Mouse (Mus musculus): ENCODE data around the gene Hyal6.

Gene Hyal6

DNA sequence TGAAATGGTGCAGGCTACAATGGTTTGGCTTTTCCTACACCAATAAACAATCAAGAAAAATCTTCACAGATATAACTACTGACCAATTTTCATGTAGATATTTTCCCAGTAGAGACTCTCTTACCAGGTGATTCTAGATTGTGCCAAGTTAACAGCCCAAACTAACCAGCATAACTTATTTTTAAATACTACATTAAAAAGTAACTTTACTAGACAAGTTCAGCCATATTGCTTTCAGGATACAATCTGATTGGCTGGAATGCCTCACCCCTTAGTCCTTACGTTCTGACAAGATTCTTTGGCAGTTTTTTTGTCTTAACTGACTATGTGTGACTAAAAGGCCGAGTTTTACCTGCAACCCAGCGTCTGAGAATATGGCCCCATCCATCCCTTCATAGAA is at the start of gene Hyal6:
Gene Hyal6 (plus strand): TSS at position 301 of the 400 bp plus-strand sequence.
- DNase-seq = no peak

DNA sequence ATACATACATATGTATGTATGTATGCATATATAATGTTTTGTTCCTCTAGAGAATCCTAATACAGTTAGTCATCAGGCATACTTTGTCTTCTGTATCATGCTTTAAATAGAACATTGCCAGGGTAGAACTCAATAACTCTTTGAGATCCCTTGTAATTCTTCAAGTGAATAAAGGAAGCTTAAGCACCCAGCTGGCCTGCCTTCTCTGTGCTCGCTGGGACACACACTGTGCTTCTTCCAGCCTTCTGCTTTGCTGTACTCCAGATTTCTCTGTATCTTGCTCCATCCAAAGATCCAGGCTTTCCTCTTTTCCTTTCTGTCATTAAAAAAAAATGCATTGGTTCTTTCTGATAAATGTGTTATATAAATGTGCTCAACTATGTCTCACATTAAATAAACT is 45.2 kb upstream of the Hyal6 start:
- DNase-seq = no peak

DNA sequence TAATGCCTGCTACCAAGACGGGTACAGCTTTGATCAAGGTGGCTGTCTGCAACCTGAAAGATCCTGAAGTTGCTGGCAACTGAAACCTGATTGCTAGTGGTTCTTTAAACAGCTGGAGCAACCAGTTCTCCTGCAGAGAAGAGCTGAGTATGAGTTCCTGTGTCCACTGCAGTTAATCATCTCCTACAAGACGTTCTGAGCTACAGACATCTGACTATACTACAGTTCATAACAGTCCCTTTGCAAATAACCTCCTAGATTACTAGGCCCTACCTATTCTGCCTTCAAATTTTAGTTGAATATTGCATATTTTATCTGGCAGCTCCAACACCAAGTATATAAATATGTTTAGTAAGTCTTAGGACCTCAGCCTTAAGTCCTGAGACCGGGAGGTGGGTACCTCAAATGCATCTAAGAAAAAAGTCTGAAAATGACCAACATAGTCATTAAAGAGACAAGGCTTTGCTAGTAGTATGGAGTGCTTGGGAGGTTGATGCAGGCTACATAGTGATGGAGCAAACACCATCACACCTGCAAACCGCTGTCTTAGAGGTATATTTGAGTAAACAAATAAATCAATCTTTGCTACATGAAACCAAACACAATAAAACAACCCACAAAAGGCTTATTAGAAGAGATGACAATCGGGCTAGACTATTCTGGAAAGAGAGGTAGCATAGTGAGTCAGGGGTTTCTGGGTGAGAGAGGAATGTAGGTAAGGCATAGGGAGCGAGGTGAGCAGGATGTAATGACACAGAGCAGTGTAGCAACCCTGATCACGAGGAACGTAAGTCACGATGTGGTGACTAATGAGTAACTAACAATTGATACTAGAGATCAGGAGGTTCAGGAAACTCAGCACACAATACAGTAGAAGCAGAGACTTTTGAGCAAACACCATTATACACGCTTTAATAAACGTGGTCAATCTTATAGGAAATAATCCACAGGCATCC is 38.3 kb upstream of the Hyal6 start:
- peak in 1 of 2 experiments; percentile 5 for DNase-seq

DNA sequence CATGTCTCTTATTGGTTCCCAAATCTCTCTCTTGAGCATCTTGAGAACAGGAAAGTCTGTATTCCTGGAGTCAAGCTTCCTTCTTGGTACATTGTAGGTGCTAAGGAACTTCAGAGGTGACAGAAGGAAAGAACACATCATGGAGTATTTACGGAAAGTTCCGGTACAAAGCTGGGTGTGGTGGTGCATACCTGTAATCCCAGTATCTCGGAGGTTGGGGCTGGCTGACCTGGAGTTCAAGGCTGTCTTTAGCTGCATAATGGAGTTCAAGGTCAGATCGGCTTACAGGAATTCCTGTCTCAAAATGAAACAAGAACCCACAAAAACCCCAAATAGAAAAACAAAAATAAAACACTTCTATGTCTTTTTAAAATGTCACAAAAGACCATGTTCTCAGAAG is 36.9 kb upstream of the Hyal6 start:
- DNase-seq = no peak

DNA sequence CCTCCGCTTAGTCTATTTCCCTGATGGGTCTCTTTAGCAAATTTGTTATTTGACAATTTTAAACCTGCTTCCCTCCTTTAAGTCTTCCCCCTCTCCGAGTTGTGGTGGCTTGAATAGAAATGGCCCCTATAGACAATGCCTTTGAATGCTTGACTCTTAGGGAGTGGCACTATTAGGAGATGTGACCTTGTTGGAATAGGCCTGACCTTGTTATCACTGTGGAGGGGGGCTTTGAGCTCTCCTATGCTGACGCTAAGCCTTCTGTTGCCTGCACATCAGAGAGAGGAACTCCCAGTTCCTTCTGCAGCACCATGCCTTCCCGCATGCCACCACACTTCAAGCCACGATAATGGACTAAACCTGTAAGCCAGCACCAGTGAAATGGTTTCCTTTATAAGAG is 35.8 kb upstream of the Hyal6 start:
- DNase-seq = no peak

DNA sequence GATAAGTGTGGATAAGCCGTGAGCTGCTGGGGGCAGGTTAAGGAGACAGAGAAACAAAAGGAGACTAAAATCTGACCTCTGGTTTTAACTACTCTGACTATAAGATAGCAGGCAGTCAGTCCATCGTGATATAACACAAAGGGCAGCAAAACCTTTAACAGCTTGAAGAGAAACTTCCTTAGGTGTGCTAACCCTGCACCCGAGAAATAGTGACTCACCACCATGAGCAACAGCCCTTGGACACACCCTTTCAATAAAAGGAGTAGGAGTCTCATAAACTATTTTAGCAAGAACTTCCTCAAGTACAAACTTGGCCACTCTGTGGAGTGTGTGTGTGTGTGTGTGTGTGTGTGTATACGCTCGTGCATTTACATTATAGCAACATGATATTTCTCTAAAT is 26.0 kb upstream of the Hyal6 start:
- no peak for DNase-seq

DNA sequence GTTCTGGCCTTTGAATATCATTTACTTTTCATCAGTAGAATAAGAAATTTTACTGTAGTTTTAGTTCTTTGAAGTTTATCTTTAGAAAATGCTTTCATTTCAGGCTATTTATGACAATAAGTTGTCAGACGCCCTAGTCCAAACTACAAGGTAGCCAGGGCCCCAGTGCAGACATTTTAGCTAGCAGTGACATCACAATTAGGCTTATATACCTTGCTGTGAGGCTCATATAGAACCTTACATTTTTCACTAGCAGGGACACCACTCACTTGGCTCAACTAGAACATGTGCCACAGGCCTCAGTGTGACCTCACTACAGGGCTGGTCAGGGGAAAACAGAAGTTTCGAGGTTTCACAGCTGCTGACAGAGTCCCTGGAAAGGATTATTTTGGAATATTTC is 25.5 kb upstream of the Hyal6 start:
- DNase-seq = no peak

DNA sequence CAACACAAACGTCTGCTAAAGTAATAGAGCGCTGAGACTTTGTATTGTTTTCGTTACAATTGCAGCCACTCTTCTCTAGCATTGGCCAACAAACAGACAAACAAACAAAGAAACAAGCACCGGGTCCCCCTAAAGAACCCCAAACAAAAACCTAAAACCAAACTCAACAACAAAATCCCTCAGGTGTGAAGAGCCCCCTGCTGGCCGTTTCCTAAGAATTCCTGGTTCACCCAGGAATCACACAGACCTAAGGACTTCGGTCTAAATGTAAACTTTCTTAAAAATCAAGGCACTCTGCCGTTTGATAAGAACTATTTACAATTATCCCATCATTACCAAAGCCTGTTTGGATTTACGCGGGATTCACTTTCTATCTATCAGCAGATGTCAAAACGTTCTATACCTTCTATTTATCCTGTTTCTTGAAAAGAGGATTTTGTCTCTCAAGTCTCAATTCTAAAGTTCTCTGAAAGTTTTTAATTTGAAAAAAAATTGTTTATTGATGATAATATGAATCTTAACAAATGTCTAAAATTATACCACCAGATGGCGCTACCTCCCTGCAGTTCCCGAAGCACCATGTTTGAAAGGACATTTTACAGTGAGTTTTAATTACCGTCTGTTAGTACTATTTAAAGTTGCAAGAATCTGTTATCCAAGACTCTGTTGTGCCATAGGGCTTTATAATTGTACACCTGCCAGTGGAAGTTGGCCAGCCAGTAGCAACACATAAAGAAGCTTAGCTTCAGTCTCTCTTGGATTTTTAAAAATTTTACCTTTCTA is 11.5 kb upstream of the Hyal6 start:
- DNase-seq = peak; percentile 41 to 77

DNA sequence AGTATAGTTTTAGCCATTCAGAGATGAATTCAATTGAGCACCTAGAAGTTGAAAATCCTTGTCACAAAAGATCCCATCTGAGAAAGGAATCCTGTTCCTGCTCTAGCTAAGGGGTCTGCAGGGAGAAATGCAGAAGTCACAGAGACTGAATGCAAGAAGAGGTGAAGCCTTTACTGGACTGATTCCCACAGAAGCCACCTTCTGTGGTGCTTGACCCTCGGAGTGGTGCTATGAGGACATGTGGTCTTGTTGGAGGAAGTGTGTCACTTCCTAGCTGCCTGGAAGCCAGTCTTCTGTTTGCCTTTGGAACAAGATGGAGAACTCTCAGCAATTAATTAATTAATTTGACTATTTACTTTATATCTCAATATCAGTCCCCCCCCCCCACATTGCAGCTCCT is 4.9 kb upstream of the Hyal6 start:
- DNase-seq = no peak

DNA sequence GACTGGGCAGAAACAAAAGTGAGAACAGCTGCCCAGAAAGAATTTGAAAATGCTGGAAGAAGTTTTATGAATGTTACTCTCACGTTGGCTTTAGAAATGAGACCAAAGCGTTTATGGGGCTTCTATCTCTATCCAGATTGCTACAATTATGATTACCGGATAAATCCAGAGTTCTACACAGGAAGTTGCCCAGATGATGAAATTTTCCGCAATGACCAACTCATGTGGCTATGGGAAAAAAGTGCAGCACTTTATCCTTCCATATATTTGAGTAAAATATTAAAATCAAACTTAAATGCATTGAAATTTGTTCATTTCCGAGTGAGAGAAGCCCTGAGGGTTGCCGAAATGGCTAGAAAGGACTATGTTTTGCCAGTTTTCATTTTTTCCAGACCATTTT is 1.5 kb downstream of the Hyal6 start:
- no peak for DNase-seq

DNA sequence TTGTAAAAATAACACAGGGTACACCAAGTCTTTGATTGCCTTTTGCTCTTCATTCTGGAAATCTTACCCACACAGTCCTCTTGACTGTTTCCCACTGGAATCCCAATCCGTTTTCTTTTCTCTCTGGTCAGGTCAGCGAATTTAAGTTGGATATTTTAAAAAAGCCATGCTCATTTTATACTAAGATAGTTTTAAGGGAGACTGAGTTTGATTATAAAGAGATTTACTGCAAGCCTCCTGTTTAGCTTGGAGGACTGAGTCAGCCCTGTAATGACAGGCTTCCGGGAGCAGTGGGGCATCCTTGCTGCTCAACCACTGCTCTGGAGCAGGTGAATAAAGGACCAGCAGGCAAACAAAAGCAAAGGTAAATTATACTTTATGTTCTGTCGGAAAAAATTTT is 15.0 kb downstream of the Hyal6 start, which contains the start of gene Hyal4:
Gene Hyal4 (plus strand): TSS at position 301 of the 400 bp plus-strand sequence.
- DNase-seq = no peak

DNA sequence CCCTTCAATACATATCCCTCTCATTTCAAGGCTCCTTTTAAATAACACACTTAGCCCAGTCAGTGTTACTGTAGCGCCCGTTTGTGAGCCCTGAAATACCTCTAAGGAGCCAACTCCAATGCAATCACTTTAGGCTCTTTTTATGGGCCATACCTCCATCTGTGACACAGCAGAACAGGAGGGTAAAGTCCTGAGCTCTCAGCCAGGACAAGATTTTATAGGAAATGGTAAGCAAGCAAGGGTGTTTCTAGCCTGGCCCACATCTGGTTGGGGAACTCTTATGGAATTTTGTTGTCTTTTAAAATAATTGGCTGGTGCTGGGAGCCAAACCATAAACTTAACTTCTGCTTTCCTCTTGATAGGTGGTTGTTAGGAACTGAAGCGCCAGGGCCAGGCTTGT is 26.2 kb downstream of the Hyal6 start:
- no peak for DNase-seq

DNA sequence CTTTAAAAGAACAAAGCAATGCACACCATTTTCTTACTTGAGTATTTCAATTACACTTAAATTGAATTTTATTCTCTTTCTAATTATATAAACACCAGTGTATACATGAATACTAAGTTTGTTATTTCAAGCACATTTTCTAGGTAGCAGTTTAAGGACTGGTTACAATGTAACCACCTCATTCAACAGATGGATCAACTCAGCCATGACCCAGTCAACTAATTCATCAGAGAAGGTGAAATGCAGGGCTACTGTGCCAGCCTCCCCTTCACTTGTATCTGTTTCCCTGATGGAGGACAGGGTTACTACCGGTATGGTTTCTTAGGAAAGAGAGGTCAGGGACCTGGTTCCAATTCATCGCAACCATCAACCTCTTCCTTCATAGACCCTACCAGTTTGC is 33.2 kb downstream of the Hyal6 start:
- no peak for DNase-seq

DNA sequence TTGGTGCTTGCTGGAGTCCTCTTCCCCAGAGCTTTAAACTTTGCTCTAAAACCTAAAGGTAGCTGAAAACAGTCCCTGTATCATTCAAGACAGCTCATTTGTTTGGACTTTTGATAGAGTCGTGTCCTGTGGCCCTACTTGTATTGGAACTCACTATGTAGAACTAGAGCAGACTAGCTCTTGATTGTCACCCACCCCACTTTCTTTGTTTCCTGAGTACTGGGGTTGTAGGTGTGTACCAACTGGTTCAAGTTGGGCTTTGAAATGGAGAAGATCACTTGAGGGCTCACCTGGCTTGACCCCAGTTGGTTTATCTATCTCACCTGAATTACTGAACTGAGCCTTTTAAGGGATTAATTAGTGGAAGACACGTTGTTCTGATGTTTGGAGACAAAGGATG is 46.1 kb downstream of the Hyal6 start:
- no peak for DNase-seq

DNA sequence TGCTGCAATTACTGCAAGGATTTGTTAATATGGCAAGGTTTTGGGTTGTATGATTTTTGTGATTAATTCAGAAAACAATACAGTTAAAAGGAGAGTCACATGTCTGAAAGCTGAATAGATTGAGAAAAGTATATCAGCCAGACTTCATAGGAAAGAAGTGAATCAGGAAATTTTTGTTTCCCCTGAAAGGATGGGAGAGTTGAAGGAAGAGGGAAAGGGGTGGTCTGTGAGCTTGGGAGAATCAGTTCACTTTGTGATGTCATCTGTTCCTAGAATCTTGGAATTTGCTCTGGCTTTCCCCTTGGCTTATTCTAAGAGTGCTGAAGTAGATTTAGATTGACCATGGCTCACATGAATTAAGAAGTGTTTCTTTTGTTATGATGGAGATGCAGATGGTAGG is 57.8 kb downstream of the Hyal6 start, which contains the start of gene Spam1:
Gene Spam1 (plus strand): TSS at position 301 of the 400 bp plus-strand sequence.
- DNase-seq = no peak

Data from kidney, postnatal 36 days (tissue).